Mouse (Mus musculus): ENCODE measurements at regions not wholly inside any gene's neighbourhood (a gene's known extent, or its start where the extent isn't known, plus 50 kb on each side); places are given as distances from the start of the nearest gene placed in this dataset.
"Not testable (repeated sequence)": the region's sequence is repeated elsewhere in the genome, so short reads cannot be mapped to it uniquely, and the experiment has no call there.

DNA sequence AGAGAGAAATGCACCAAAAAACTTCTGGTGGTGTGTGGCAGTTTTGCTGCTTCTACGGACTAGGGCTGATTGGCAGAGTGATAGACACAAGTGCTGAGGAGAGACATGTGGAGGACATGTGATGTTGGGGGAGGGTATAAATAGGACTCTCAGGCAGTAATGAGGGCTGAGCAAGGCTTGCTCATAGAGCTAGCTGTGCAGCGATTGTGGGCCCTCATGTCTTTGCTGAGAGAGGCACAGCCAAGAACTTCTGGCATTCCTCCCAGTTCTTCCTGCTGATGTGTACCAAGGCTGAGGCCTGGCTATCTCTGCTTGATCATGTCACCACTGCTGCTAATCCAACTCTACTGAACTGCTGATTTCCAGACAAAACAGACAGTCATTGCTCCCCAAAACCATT, 71.4 kb upstream of the Tmem17 start:
- no peaks in the 10 kb centered on the region for H3K79me2 ChIP-seq (replicated peaks; ENCODE audit: control insufficient read depth, insufficient read depth, low read length)
- no peak overlapping the region for H3K4me3 ChIP-seq
- H3K27ac ChIP-seq: no peak overlapping the region
- no peaks in the 10 kb centered on the region; the same call in 1 of the 2 replicates for H3K36me3 ChIP-seq (ENCODE audit: control insufficient read depth, insufficient read depth, low read length)
- H3K4me1 ChIP-seq (ENCODE audit: control insufficient read depth, insufficient read depth, low read length): peaks cover 8% of the 10 kb centered on the region
- no peaks in the 10 kb centered on the region for H3K27me3 ChIP-seq (ENCODE audit: control insufficient read depth, insufficient read depth, low read length)
- TF ChIP-seq CTCF (IDR thresholded peaks at IDR 0.05) (no peak), POLR2A (IDR thresholded peaks at IDR 0.05; ENCODE audit: insufficient read depth, low read depth, low read length) (no peak), EP300 (IDR thresholded peaks at IDR 0.05; ENCODE audit: insufficient read depth, low read depth, low read length) (no peak)
- no peak overlapping the region for H3K9ac ChIP-seq (ENCODE audit: low read depth, low read length)
- 37% methylated on average over 2 of the region's 2 CpGs for WGBS
- intact Hi-C loops (cut with DNase I): no loop called here
- peak; percentile 27 to 45 for DNase-seq

DNA sequence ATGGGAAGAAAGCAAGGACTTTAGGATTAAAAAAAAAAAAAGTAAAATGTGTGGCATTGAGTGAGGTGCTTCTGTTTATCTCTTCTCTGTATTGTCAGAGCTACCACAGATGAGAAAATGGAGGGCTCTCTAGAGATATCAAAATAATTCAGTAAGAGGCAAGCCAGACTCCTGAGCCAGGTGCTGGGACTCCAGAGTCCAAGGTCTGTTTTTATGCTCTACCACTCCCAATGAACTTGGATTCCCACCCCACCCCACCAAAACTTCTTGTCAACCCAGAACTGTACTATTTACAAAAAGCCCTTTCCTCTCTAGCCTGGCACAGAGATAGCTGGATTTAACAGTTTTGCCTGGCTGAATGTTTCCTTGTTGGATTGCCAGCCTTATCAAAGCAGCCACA, 58.7 kb upstream of the Tmem17 start:
- Histone ChIP-seq H3K36me3 (ENCODE audit: control insufficient read depth, insufficient read depth, low read length) (no peaks in the 10 kb centered on the region), H3K9ac (ENCODE audit: low read depth, low read length) (no peak overlapping the region), H3K4me3 (no peak overlapping the region), H3K4me1 (ENCODE audit: control insufficient read depth, insufficient read depth, low read length) (no peaks in the 10 kb centered on the region), H3K27ac (no peak overlapping the region), H3K79me2 (replicated peaks; ENCODE audit: control insufficient read depth, insufficient read depth, low read length) (no peaks in the 10 kb centered on the region), H3K27me3 (ENCODE audit: control insufficient read depth, insufficient read depth, low read length) (no peaks in the 10 kb centered on the region)
- no peak for TF ChIP-seq POLR2A (IDR thresholded peaks at IDR 0.05; ENCODE audit: insufficient read depth, low read depth, low read length)
- TF ChIP-seq CTCF (IDR thresholded peaks at IDR 0.05): no peak
- no peak for TF ChIP-seq EP300 (IDR thresholded peaks at IDR 0.05; ENCODE audit: insufficient read depth, low read depth, low read length)
- DNase-seq: no peak
- intact Hi-C loops (cut with DNase I): no loop called here

DNA sequence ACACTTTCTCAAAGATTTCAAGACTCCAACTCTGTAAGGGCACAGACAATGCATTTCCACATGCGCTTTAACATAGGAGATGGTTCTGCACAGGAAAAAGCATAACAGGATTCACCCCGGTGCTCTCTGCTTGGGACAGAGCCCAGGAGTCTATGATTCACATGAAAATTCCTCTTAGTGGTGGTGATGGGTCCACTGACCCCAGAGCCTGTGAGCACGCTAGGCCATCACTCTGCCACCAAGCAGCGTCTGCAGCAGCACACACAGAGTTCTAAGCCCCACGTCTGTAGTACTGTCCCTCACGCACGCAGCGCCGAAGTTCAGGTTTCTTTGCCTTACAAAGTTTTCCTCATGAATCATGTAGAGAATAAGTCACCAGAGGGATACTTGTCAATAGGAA, 55.6 kb upstream of the Tmem17 start:
- H3K79me2 ChIP-seq (replicated peaks; ENCODE audit: control insufficient read depth, insufficient read depth, low read length): no peaks in the 10 kb centered on the region
- no peak overlapping the region for H3K9ac ChIP-seq (ENCODE audit: low read depth, low read length)
- no peak overlapping the region for H3K4me3 ChIP-seq
- H3K27ac ChIP-seq: no peak overlapping the region
- H3K27me3 ChIP-seq (ENCODE audit: control insufficient read depth, insufficient read depth, low read length): no peaks in the 10 kb centered on the region
- H3K36me3 ChIP-seq (ENCODE audit: control insufficient read depth, insufficient read depth, low read length): no peaks in the 10 kb centered on the region
- WGBS: 95% methylated on average over 9 of the region's 9 CpGs
- no peaks in the 10 kb centered on the region for H3K4me1 ChIP-seq (ENCODE audit: control insufficient read depth, insufficient read depth, low read length)
- intact Hi-C loops (cut with DNase I): no loop called here
- DNase-seq: no peak
- TF ChIP-seq EP300 (IDR thresholded peaks at IDR 0.05; ENCODE audit: insufficient read depth, low read depth, low read length) (no peak), CTCF (IDR thresholded peaks at IDR 0.05) (no peak), POLR2A (IDR thresholded peaks at IDR 0.05; ENCODE audit: insufficient read depth, low read depth, low read length) (no peak)

DNA sequence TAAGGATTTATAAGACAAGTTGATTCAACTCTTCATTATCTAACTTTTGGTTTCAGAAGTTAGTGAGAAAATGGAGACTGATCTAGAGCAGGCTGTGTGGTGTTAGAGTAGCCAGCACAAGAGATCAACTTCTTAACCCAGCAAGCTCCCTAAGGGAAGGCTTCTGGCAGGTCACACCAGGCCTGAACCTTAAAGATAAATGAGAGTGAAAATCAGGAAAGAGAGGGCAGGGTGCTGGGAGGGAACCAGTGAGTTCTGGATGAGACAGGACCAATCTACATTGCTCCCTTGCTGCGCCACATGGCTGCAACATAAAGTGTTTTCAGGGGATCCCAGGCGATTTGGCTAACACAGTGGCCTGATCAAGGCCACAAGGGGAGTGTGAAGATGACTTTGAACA, 54.7 kb upstream of the Tmem17 start:
- H3K4me1 ChIP-seq (ENCODE audit: control insufficient read depth, insufficient read depth, low read length): no peaks in the 10 kb centered on the region
- H3K36me3 ChIP-seq (ENCODE audit: control insufficient read depth, insufficient read depth, low read length): no peaks in the 10 kb centered on the region
- no peak overlapping the region for H3K4me3 ChIP-seq
- H3K27me3 ChIP-seq (ENCODE audit: control insufficient read depth, insufficient read depth, low read length): no peaks in the 10 kb centered on the region
- H3K79me2 ChIP-seq (replicated peaks; ENCODE audit: control insufficient read depth, insufficient read depth, low read length): no peaks in the 10 kb centered on the region
- DNase-seq: no peak
- intact Hi-C loops (cut with DNase I): no loop called here
- TF ChIP-seq POLR2A (IDR thresholded peaks at IDR 0.05; ENCODE audit: insufficient read depth, low read depth, low read length) (no peak), CTCF (IDR thresholded peaks at IDR 0.05) (no peak), EP300 (IDR thresholded peaks at IDR 0.05; ENCODE audit: insufficient read depth, low read depth, low read length) (no peak)
- no peak overlapping the region for H3K27ac ChIP-seq
- WGBS: 83% methylated on average over 2 of the region's 2 CpGs
- H3K9ac ChIP-seq (ENCODE audit: low read depth, low read length): no peak overlapping the region

DNA sequence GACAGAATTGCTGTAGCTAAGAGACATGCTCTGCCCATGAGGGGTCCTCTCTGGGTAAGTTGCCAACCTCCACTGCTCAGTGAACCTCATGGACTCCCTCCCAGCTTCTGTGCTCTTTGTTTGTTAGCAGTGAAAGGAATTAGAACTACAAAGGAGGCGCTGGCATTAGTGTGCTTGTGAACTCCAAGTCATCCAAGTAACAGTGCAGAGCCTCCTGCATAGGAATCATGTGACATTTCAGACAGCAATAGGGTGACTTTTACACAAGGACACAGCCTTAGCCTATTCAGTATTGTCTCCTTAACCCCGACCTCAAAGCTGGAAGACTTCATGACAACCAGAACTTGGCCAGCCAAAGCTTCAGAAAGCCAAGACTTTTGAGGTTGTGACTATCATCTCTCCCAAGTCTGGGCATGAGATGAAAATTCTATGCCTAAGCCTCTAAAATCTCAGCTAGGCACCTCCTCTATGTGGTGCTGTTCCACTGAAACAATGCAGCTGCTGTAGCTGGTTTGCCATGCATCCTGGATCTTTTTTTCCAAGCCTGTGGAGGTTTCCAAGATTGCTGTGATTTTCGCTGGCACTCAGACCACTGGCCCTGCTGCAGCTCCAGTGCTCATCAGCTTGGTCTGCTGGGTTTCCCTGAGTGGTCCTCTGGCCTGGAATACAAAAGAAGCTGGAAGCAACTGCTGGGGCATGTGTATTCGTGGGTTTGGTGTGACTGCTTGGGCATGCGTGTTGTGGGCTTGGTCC, 52.8 kb upstream of the Tmem17 start:
- Histone ChIP-seq H3K4me1 (ENCODE audit: control insufficient read depth, insufficient read depth, low read length) (no peaks in the 10 kb centered on the region), H3K79me2 (replicated peaks; ENCODE audit: control insufficient read depth, insufficient read depth, low read length) (no peaks in the 10 kb centered on the region), H3K27me3 (ENCODE audit: control insufficient read depth, insufficient read depth, low read length) (no peaks in the 10 kb centered on the region), H3K36me3 (ENCODE audit: control insufficient read depth, insufficient read depth, low read length) (no peaks in the 10 kb centered on the region), H3K27ac (no peak overlapping the region), H3K4me3 (no peak overlapping the region), H3K9ac (ENCODE audit: low read depth, low read length) (no peak overlapping the region)
- 75% methylated on average over 5 of the region's 5 CpGs for WGBS
- no peak for DNase-seq
- TF ChIP-seq CTCF (IDR thresholded peaks at IDR 0.05) (no peak), EP300 (IDR thresholded peaks at IDR 0.05; ENCODE audit: insufficient read depth, low read depth, low read length) (no peak), POLR2A (IDR thresholded peaks at IDR 0.05; ENCODE audit: insufficient read depth, low read depth, low read length) (no peak)
- intact Hi-C loops (cut with DNase I): no loop called here

DNA sequence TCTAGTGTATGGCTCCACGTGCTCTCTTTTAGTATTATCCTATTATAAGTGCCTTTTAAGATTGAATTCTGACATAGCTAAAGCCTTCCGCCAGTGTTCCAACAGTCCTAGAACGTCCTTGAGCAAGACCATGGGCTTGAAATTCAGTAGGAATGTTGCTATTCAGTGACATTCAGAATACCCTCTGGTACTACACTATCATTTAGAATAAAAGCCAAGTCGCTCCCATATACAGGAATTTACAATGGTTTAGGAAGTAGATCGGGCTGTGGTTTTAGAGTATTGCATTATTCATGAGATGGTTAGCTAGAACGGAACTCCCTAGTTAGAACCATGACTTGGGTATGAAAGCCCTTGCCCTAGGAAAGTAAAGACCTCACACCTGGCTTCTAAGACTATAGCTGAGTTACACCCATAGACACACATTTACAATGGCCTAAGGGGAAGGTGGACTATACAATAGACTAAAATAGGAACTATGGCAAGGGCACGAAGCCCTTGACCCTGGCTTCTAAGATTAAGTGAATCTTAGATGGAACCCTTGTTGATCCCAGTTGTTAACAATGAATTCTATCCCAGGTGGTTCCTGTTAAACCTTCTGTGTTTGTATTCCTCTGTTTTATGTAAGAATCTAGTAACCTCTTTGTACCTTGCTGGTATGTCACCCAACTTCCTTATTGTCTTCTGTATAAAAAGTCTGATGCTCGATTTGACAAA, 50.7 kb upstream of the Tmem17 start:
- intact Hi-C loops (cut with DNase I); H3K27ac ChIP-seq; DNase-seq; H3K36me3 ChIP-seq (ENCODE audit: control insufficient read depth, insufficient read depth, low read length); H3K79me2 ChIP-seq (replicated peaks; ENCODE audit: control insufficient read depth, insufficient read depth, low read length); H3K4me3 ChIP-seq; H3K27me3 ChIP-seq (ENCODE audit: control insufficient read depth, insufficient read depth, low read length); H3K9ac ChIP-seq (ENCODE audit: low read depth, low read length); H3K4me1 ChIP-seq (ENCODE audit: control insufficient read depth, insufficient read depth, low read length): not testable (repeated sequence)
- whole genome bisulfite sequencing: 86% methylated on average over 8 of the region's 8 CpGs
